ENCODE assay signal across 8 mouse cellular contexts in genomic region chr6:90988299-90988625, GRCm38 (mm10). TPM values are rescaled to one million over a fixed set of nuclear protein-coding genes. Genes with fewer than 3 reads are reported as not detected.
DNase-seq lines count a peak whose midpoint lies in the region; ATAC-seq lines count a peak whose summit lies in the region.

No protein-coding gene starts in this region.

- peak overlapping the region; percentile 78 for H3K27ac ChIP-seq in kidney, embryonic 15.5 days
- no peak overlapping the region for H3K27ac ChIP-seq in brown adipose tissue, adult 24 weeks (replicated peaks; ENCODE audit: low read depth, low read length)
- peak overlapping the region; percentile 76 for H3K27ac ChIP-seq in hindbrain, embryonic 15.5 days (replicated peaks)
- H3K27ac ChIP-seq in midbrain, embryonic 16.5 days (ENCODE audit: low read length): peak overlapping the region; percentile 24; the same call in 1 of the 2 replicates

- peak overlapping the region; percentile 77 for H3K4me3 ChIP-seq in kidney, embryonic 15.5 days (replicated peaks)
- H3K4me3 ChIP-seq in brown adipose tissue, adult 24 weeks (ENCODE audit: insufficient read depth, low read depth, low read length): peak overlapping the region; percentile 58
- peak overlapping the region; percentile 90 for H3K4me3 ChIP-seq in hindbrain, embryonic 15.5 days
- peak overlapping the region; percentile 63 for H3K4me3 ChIP-seq in midbrain, embryonic 16.5 days (ENCODE audit: low read depth, low read length)

- no peaks in the 10 kb centered on the region for H3K36me3 ChIP-seq in kidney, embryonic 15.5 days
- H3K36me3 ChIP-seq in hindbrain, embryonic 15.5 days: no peaks in the 10 kb centered on the region
- H3K36me3 ChIP-seq in midbrain, embryonic 16.5 days (ENCODE audit: control insufficient read depth, insufficient read depth, low read length): no peaks in the 10 kb centered on the region

- intact Hi-C loops in left cerebral cortex, postnatal 25 days (cut with DNase I): loop anchor here (5.0 kb wide), 4 partner anchors 61 to 176 kb away; no protein-coding TSS in a partner anchor

- WGBS in kidney, embryonic 15.5 days: under 1% methylated on average over 55 of the region's 59 CpGs
- WGBS in hindbrain, embryonic 15.5 days: under 1% methylated on average over 25 of the region's 59 CpGs
- under 1% methylated on average over 29 of the region's 59 CpGs for WGBS in midbrain, embryonic 16.5 days

- peaks cover 26% of the 10 kb centered on the region for H3K4me1 ChIP-seq in kidney, embryonic 15.5 days
- no peaks in the 10 kb centered on the region for H3K4me1 ChIP-seq in brown adipose tissue, adult 24 weeks (ENCODE audit: control insufficient read depth, insufficient read depth, insufficient read length, low read length)
- H3K4me1 ChIP-seq in hindbrain, embryonic 15.5 days (replicated peaks): peaks cover 22% of the 10 kb centered on the region
- H3K4me1 ChIP-seq in midbrain, embryonic 16.5 days (ENCODE audit: control insufficient read depth, insufficient read depth, low read length): peaks cover 9% of the 10 kb centered on the region; the same call in 1 of the 2 replicates

- H3K9me3 ChIP-seq in kidney, embryonic 15.5 days (replicated peaks): peaks cover 3% of the 10 kb centered on the region; the same call in 1 of the 2 replicates
- H3K9me3 ChIP-seq in hindbrain, embryonic 15.5 days: peaks cover 3% of the 10 kb centered on the region; the same call in 1 of the 2 replicates
- peaks cover 6% of the 10 kb centered on the region; the same call in 1 of the 2 replicates for H3K9me3 ChIP-seq in midbrain, embryonic 16.5 days (replicated peaks; ENCODE audit: control insufficient read depth, low read length, poor library complexity, severe bottlenecking)

- H3K27me3 ChIP-seq in kidney, embryonic 15.5 days: peaks cover 18% of the 10 kb centered on the region
- no peaks in the 10 kb centered on the region for H3K27me3 ChIP-seq in hindbrain, embryonic 15.5 days
- H3K27me3 ChIP-seq in midbrain, embryonic 16.5 days (ENCODE audit: control insufficient read depth, insufficient read depth, low read depth, low read length): peaks cover 6% of the 10 kb centered on the region

- ATAC-seq in kidney, embryonic 15.5 days (replicated peaks; ENCODE audit: low FRiP score): peak; percentile 26
- peak; percentile 28; the same call in 1 of the 2 replicates for ATAC-seq in hindbrain, embryonic 15.5 days (ENCODE audit: low FRiP score, low read depth)
- peak; percentile 66 for ATAC-seq in midbrain, embryonic 16.5 days

- DNase-seq in kidney, postnatal 4 days: no peak
- no peak for DNase-seq in urinary bladder, postnatal 14 days (ENCODE audit: low spot score)
- no peak for DNase-seq in retina, postnatal 1 day
- no peak for DNase-seq in left cerebral cortex, postnatal 25 days (ENCODE audit: low spot score in 2 of 2)

- H3K9ac ChIP-seq in kidney, embryonic 15.5 days: peak overlapping the region; percentile 72
- H3K9ac ChIP-seq in hindbrain, embryonic 15.5 days: peak overlapping the region; percentile 74
- peak overlapping the region; percentile 77 for H3K9ac ChIP-seq in midbrain, embryonic 16.5 days (ENCODE audit: low read depth, low read length)

- H3K4me2 ChIP-seq in kidney, embryonic 15.5 days: peak overlapping the region; percentile 100
- peak overlapping the region; percentile 100 for H3K4me2 ChIP-seq in hindbrain, embryonic 15.5 days
- peak overlapping the region; percentile 79 for H3K4me2 ChIP-seq in midbrain, embryonic 16.5 days (ENCODE audit: low read length)

RNA-seq across cellular contexts. Expression of gene Iqsec1, which starts 0.2 kb away (rescaled TPM):
- polyA plus RNA-seq in kidney, embryonic 15.5 days (2015; fragmentation: Nextera tagmentation; extraction: Ambion mirVana): 9.5 and 10.8 TPM in 2 replicates
- polyA plus RNA-seq in brown adipose tissue, adult 24 weeks (2012; ENCODE audit: insufficient read depth, insufficient read length, missing spikeins): 65.7 and 80.9 TPM in 2 replicates
- polyA plus RNA-seq in hindbrain, embryonic 15.5 days (2015; fragmentation: Nextera tagmentation; extraction: Ambion mirVana): 23.3 and 23.5 TPM in 2 replicates
- 24.6 and 25.6 TPM in 2 replicates for polyA plus RNA-seq in midbrain, embryonic 16.5 days (2015; fragmentation: Nextera tagmentation; extraction: Ambion mirVana)
- 100 to 1,000 TPM; 317 to 348 TPM for total RNA-seq in left cerebral cortex, postnatal 25 days (2021)
